Mouse (Mus musculus) limb, embryonic 13.5 days (tissue): ENCODE measurements around the gene Ubald2. TPM values are rescaled to one million over a fixed set of nuclear protein-coding genes. Genes with fewer than 3 reads are reported as not detected.
"Not testable (repeated sequence)": the region's sequence is repeated elsewhere in the genome, so short reads cannot be mapped to it uniquely, and the experiment has no call there.

Experiments
- ATAC-seq: fragments of 200-750 bp; cut with Nextera tagmentation; 2 replicates; pipeline ENCODE4 v1.8.0; 2017; ENCODE audit warnings: low read depth, moderate number of reproducible peaks, moderate TSS enrichment; ENCODE audit not compliant: low FRiP score
- H3K27ac ChIP-seq: fragments of 300-500 bp; sonication (generic); 2 replicates; pipeline ENCODE4 v1.5.1; 2015; ENCODE audit warnings: inconsistent platforms, mild to moderate bottlenecking, moderate library complexity
- H3K27me3 ChIP-seq: fragments of 300-500 bp; sonication (generic); 2 replicates; pipeline ENCODE4 v1.6.1; 2015; ENCODE audit warnings: mild to moderate bottlenecking, inconsistent platforms
- H3K36me3 ChIP-seq: fragments of 300-500 bp; sonication (generic); 2 replicates; pipeline ENCODE4 v1.6.1; 2015; ENCODE audit warnings: inconsistent platforms, mild to moderate bottlenecking, moderate library complexity
- H3K4me1 ChIP-seq: fragments of 300-500 bp; sonication (generic); 2 replicates; pipeline ENCODE4 v1.6.1; 2015; ENCODE audit warnings: inconsistent platforms
- H3K4me2 ChIP-seq: fragments of 300-500 bp; sonication (generic); replicated peaks from 2 replicates; pipeline ENCODE4 v1.6.1; 2015; ENCODE audit warnings: inconsistent platforms, mild to moderate bottlenecking, moderate library complexity
- H3K4me3 ChIP-seq: fragments of 300-500 bp; sonication (generic); 2 replicates; pipeline ENCODE4 v1.5.1; 2015; ENCODE audit warnings: moderate library complexity, mild to moderate bottlenecking, inconsistent platforms
- H3K9ac ChIP-seq: fragments of 300-500 bp; sonication (generic); 2 replicates; pipeline ENCODE4 v1.6.1; 2015; ENCODE audit warnings: mild to moderate bottlenecking, inconsistent platforms
- H3K9me3 ChIP-seq: fragments of 300-500 bp; sonication (generic); 2 replicates; pipeline ENCODE4 v1.6.1; 2016; ENCODE audit warnings: inconsistent platforms
- WGBS: fragments of 180-500 bp; shearing (Covaris S2); methylation state at CpG from one replicate; pipeline ENCODE4 v1.1.7; 2015; 5-methylcytosine and 5-hydroxymethylcytosine counted together
- polyA plus RNA-seq: library from polyadenylated mRNA; unstranded; fragments of >200 nt; fragmentation: Nextera tagmentation; extraction: Ambion mirVana; gene quantifications from 2 replicates; pipeline ENCODE4 v1.2.1, GENCODE M21; 2015

Ubald2 gene
- polyA plus RNA-seq, 1 experiment from 2014 or later: 28.2 TPM

GRCm38 (mm10) chr11:116418194-116418840, 15.6 kb upstream of the Ubald2 start:
- peak overlapping the region; percentile 81 for H3K27ac ChIP-seq
- H3K4me1 ChIP-seq: peaks cover 27% of the 10 kb centered on the region
- ATAC-seq: peak; percentile 82; the same call in 1 of the 2 replicates
- no peaks in the 10 kb centered on the region for H3K36me3 ChIP-seq
- no peaks in the 10 kb centered on the region for H3K27me3 ChIP-seq
- H3K9ac ChIP-seq: no peak overlapping the region
- no peaks in the 10 kb centered on the region for H3K9me3 ChIP-seq
- WGBS: 5% methylated on average over 2 of the region's 2 CpGs
- H3K4me3 ChIP-seq: no peak overlapping the region
- H3K4me2 ChIP-seq: no peak overlapping the region

GRCm38 (mm10) chr11:116418841-116419462, 14.9 kb upstream of the Ubald2 start:
- no peaks in the 10 kb centered on the region for H3K27me3 ChIP-seq
- peak overlapping the region; percentile 81 for H3K27ac ChIP-seq
- ATAC-seq: no peak

GRCm38 (mm10) chr11:116421102-116421501, 12.8 kb upstream of the Ubald2 start:
- H3K27me3 ChIP-seq: no peaks in the 10 kb centered on the region
- WGBS: 75% methylated on average over 6 of the region's 6 CpGs

More at GRCm38 (mm10) chr11:116418841-116419462, 14.9 kb upstream of the Ubald2 start:
- peaks cover 25% of the 10 kb centered on the region for H3K4me1 ChIP-seq
- H3K9me3 ChIP-seq: no peaks in the 10 kb centered on the region
- WGBS: 73% methylated on average over 6 of the region's 6 CpGs
- H3K36me3 ChIP-seq: no peaks in the 10 kb centered on the region
- no peak overlapping the region for H3K4me2 ChIP-seq
- H3K4me3 ChIP-seq: no peak overlapping the region
- no peak overlapping the region for H3K9ac ChIP-seq

GRCm38 (mm10) chr11:116422562-116422961, 11.3 kb upstream of the Ubald2 start:
- Histone ChIP-seq H3K36me3 (no peaks in the 10 kb centered on the region), H3K4me1 (peaks cover 14% of the 10 kb centered on the region), H3K4me2 (no peak overlapping the region), H3K27me3 (no peaks in the 10 kb centered on the region), H3K9ac (no peak overlapping the region), H3K4me3 (no peak overlapping the region), H3K27ac (no peak overlapping the region), H3K9me3 (no peaks in the 10 kb centered on the region)
- no peak for ATAC-seq
- WGBS: 90% methylated on average over 2 of the region's 2 CpGs

More at GRCm38 (mm10) chr11:116421102-116421501, 12.8 kb upstream of the Ubald2 start:
- H3K9ac ChIP-seq: no peak overlapping the region
- H3K36me3 ChIP-seq: no peaks in the 10 kb centered on the region
- ATAC-seq: no peak
- H3K4me2 ChIP-seq: no peak overlapping the region
- H3K4me3 ChIP-seq: no peak overlapping the region
- H3K27ac ChIP-seq: no peak overlapping the region
- H3K4me1 ChIP-seq: peaks cover 24% of the 10 kb centered on the region
- no peaks in the 10 kb centered on the region for H3K9me3 ChIP-seq

- Histone ChIP-seq H3K27ac (no peak overlapping the region), H3K4me1 (peaks cover 8% of the 10 kb centered on the region), H3K4me2 (no peak overlapping the region), H3K27me3 (no peaks in the 10 kb centered on the region), H3K9ac (no peak overlapping the region), H3K4me3 (no peak overlapping the region), H3K36me3 (no peaks in the 10 kb centered on the region), H3K9me3 (no peaks in the 10 kb centered on the region)
- 75% methylated on average over 6 of the region's 6 CpGs for WGBS
- ATAC-seq: no peak
These were observed 10.7 kb upstream of the Ubald2 start for GRCm38 (mm10) chr11:116423214-116423613.

GRCm38 (mm10) chr11:116423782-116424620, 9.9 kb upstream of the Ubald2 start:
- Histone ChIP-seq H3K9me3 (no peaks in the 10 kb centered on the region), H3K4me3 (no peak overlapping the region), H3K4me2 (no peak overlapping the region), H3K9ac (no peak overlapping the region), H3K4me1 (peaks cover under 1% of the 10 kb centered on the region; the same call in 1 of the 2 replicates), H3K36me3 (no peaks in the 10 kb centered on the region), H3K27ac (no peak overlapping the region), H3K27me3 (no peaks in the 10 kb centered on the region)
- WGBS: 74% methylated on average over 10 of the region's 10 CpGs
- no peak for ATAC-seq

- WGBS: 57% methylated on average over 8 of the region's 8 CpGs
- Histone ChIP-seq H3K4me1 (no peaks in the 10 kb centered on the region; the same call in 1 of the 2 replicates), H3K4me3 (no peak overlapping the region), H3K36me3 (no peaks in the 10 kb centered on the region), H3K27me3 (no peaks in the 10 kb centered on the region), H3K27ac (no peak overlapping the region), H3K9ac (no peak overlapping the region), H3K4me2 (no peak overlapping the region), H3K9me3 (no peaks in the 10 kb centered on the region)
- ATAC-seq: no peak
These were observed 9.1 kb upstream of the Ubald2 start for GRCm38 (mm10) chr11:116424621-116425407.

GRCm38 (mm10) chr11:116426328-116426727, 7.6 kb upstream of the Ubald2 start:
- not testable (repeated sequence) for H3K4me1 ChIP-seq, H3K9me3 ChIP-seq, H3K4me2 ChIP-seq, H3K4me3 ChIP-seq, H3K27me3 ChIP-seq, H3K36me3 ChIP-seq, H3K9ac ChIP-seq, H3K27ac ChIP-seq, ATAC-seq
- 87% methylated on average over 11 of the region's 11 CpGs for WGBS

GRCm38 (mm10) chr11:116426852-116427575, 6.9 kb upstream of the Ubald2 start:
- WGBS: 82% methylated on average over 6 of the region's 6 CpGs
- H3K9ac ChIP-seq: no peak overlapping the region
- no peak overlapping the region for H3K27ac ChIP-seq
- ATAC-seq: no peak
- no peak overlapping the region for H3K4me3 ChIP-seq
- H3K9me3 ChIP-seq: no peaks in the 10 kb centered on the region
- peaks cover 2% of the 10 kb centered on the region; the same call in 1 of the 2 replicates for H3K4me1 ChIP-seq
- H3K4me2 ChIP-seq: no peak overlapping the region
- no peaks in the 10 kb centered on the region for H3K36me3 ChIP-seq
- no peaks in the 10 kb centered on the region for H3K27me3 ChIP-seq

- no peaks in the 10 kb centered on the region for H3K27me3 ChIP-seq
- no peak overlapping the region for H3K27ac ChIP-seq
- H3K4me1 ChIP-seq: peaks cover 2% of the 10 kb centered on the region; the same call in 1 of the 2 replicates
- H3K4me3 ChIP-seq: no peak overlapping the region
- H3K36me3 ChIP-seq: no peaks in the 10 kb centered on the region
- H3K9me3 ChIP-seq: no peaks in the 10 kb centered on the region
- H3K9ac ChIP-seq: no peak overlapping the region
- H3K4me2 ChIP-seq: no peak overlapping the region
- whole genome bisulfite sequencing: 58% methylated on average over 13 of the region's 13 CpGs
- ATAC-seq: no peak
These were observed 4.7 kb upstream of the Ubald2 start for GRCm38 (mm10) chr11:116428872-116429859.
